Mouse (Mus musculus) forebrain, embryonic 14.5 days (tissue): ENCODE measurements at regions not wholly inside any gene's neighbourhood (a gene's known extent, or its start where the extent isn't known, plus 50 kb on each side); places are given as distances from the start of the nearest gene placed in this dataset.

ENCODE experiments used
- ATAC-seq: fragments of 200-750 bp; cut with Nextera tagmentation; 2 replicates; pipeline ENCODE4 v1.8.0; 2017; ENCODE audit warnings: mild to moderate bottlenecking, moderate library complexity
- DNase-seq: peaks from one replicate; pipeline ENCODE4 v3.0.0-alpha.2; 2015; ENCODE audit warnings: low spot score
- H3K27ac ChIP-seq: fragments of 300-500 bp; sonication (generic); 2 replicates; pipeline ENCODE4 v1.5.1; 2014; ENCODE audit warnings: low read depth, mild to moderate bottlenecking, control low read depth, low read length, moderate library complexity
- H3K27me3 ChIP-seq: fragments of 300-500 bp; sonication (generic); replicated peaks from 2 replicates; pipeline ENCODE4 v1.6.1; 2014; ENCODE audit warnings: low read length, control low read depth, mixed read lengths; ENCODE audit not compliant: control insufficient read depth, insufficient read depth
- H3K36me3 ChIP-seq: fragments of 300-500 bp; sonication (generic); 2 replicates; pipeline ENCODE4 v1.6.1; 2014; ENCODE audit warnings: low read length, control low read depth; ENCODE audit not compliant: control insufficient read depth, insufficient read depth
- H3K4me1 ChIP-seq: fragments of 300-500 bp; sonication (generic); 2 replicates; pipeline ENCODE4 v1.6.1; 2014; ENCODE audit warnings: antibody characterized with exemption, low read length, control low read depth; ENCODE audit not compliant: control insufficient read depth, insufficient read depth
- H3K4me2 ChIP-seq: fragments of 300-500 bp; sonication (generic); 2 replicates; pipeline ENCODE4 v1.6.1; 2014; ENCODE audit warnings: mild to moderate bottlenecking, control low read depth, low read length
- H3K4me3 ChIP-seq: fragments of 300-500 bp; sonication (generic); 2 replicates; pipeline ENCODE4 v1.5.1; 2014; ENCODE audit warnings: low read depth, low read length, control low read depth
- H3K9ac ChIP-seq: fragments of 300-500 bp; sonication (generic); 2 replicates; pipeline ENCODE4 v1.6.1; 2014; ENCODE audit warnings: mild to moderate bottlenecking, low read length, control low read depth, moderate library complexity
- H3K9me3 ChIP-seq: fragments of 300-500 bp; sonication (generic); replicated peaks from 2 replicates; pipeline ENCODE4 v1.6.1; 2016; ENCODE audit warnings: low read length, control low read depth, mixed read lengths; ENCODE audit not compliant: control insufficient read depth
- WGBS: fragments of 180-500 bp; shearing (Covaris S2); extraction: QIAGEN DNeasy Blood & Tissue Kit; methylation state at CpG from one replicate; pipeline ENCODE4 v1.1.7; 2014; 5-methylcytosine and 5-hydroxymethylcytosine counted together

- ATAC-seq = no peak
- Histone ChIP-seq H3K4me1 (no peaks in the 10 kb centered on the region), H3K4me2 (no peak overlapping the region), H3K4me3 (no peak overlapping the region), H3K9ac (no peak overlapping the region), H3K9me3 (no peaks in the 10 kb centered on the region), H3K27me3 (no peaks in the 10 kb centered on the region), H3K36me3 (no peaks in the 10 kb centered on the region), H3K27ac (no peak overlapping the region)
- no peak for DNase-seq
- 90% methylated on average over 7 of the region's 7 CpGs for WGBS
Observed at GRCm38 (mm10) chr16:24277857-24278256, 115.5 kb upstream of the Lpp start.

GRCm38 (mm10) chr16:24262701-24263100 lies 130.6 kb upstream of the Lpp start:
- H3K9me3 ChIP-seq = no peaks in the 10 kb centered on the region
- H3K9ac ChIP-seq = no peak overlapping the region
- no peaks in the 10 kb centered on the region for H3K27me3 ChIP-seq
- DNase-seq (no peak), ATAC-seq (no peak)
- 93% methylated on average over 6 of the region's 6 CpGs for WGBS
- H3K36me3 ChIP-seq = no peaks in the 10 kb centered on the region
- H3K27ac ChIP-seq = no peak overlapping the region
- no peak overlapping the region for H3K4me3 ChIP-seq
- H3K4me2 ChIP-seq = no peak overlapping the region
- no peaks in the 10 kb centered on the region for H3K4me1 ChIP-seq

- ATAC-seq (no peak), DNase-seq (no peak)
- no peaks in the 10 kb centered on the region for H3K4me1 ChIP-seq
- no peak overlapping the region for H3K9ac ChIP-seq
- no peak overlapping the region for H3K4me2 ChIP-seq
- H3K27ac ChIP-seq = no peak overlapping the region
- no peak overlapping the region for H3K4me3 ChIP-seq
- 94% methylated on average over 3 of the region's 3 CpGs for WGBS
- no peaks in the 10 kb centered on the region for H3K9me3 ChIP-seq
- H3K27me3 ChIP-seq = no peaks in the 10 kb centered on the region
- H3K36me3 ChIP-seq = no peaks in the 10 kb centered on the region
Observed at GRCm38 (mm10) chr16:24259711-24260230, 133.5 kb upstream of the Lpp start.

- Histone ChIP-seq H3K9me3 (no peaks in the 10 kb centered on the region), H3K36me3 (no peaks in the 10 kb centered on the region), H3K27ac (no peak overlapping the region), H3K4me1 (no peaks in the 10 kb centered on the region), H3K4me3 (no peak overlapping the region), H3K4me2 (no peak overlapping the region), H3K9ac (no peak overlapping the region), H3K27me3 (no peaks in the 10 kb centered on the region)
- DNase-seq (no peak), ATAC-seq (no peak)
- WGBS = 76% methylated on average over 1 of the region's 1 CpGs
Observed at GRCm38 (mm10) chr16:24258991-24259390, 134.3 kb upstream of the Lpp start.

GRCm38 (mm10) chr16:24255037-24255436 lies 138.3 kb upstream of the Lpp start:
- peak; percentile 36 for DNase-seq
- no peaks in the 10 kb centered on the region for H3K4me1 ChIP-seq
- no peak overlapping the region for H3K27ac ChIP-seq
- no peaks in the 10 kb centered on the region for H3K9me3 ChIP-seq
- H3K4me2 ChIP-seq = no peak overlapping the region
- H3K36me3 ChIP-seq = no peaks in the 10 kb centered on the region
- no peak overlapping the region for H3K9ac ChIP-seq
- 39% methylated on average over 10 of the region's 10 CpGs for WGBS
- no peaks in the 10 kb centered on the region for H3K27me3 ChIP-seq
- ATAC-seq = 0 out of 2 replicates have a peak, but pooled peaks have one; percentile 40
- no peak overlapping the region for H3K4me3 ChIP-seq

- no peaks in the 10 kb centered on the region for H3K27me3 ChIP-seq
- H3K36me3 ChIP-seq = no peaks in the 10 kb centered on the region
- ATAC-seq = no peak
- no peak overlapping the region for H3K4me3 ChIP-seq
- H3K9me3 ChIP-seq = no peaks in the 10 kb centered on the region
- H3K9ac ChIP-seq = no peak overlapping the region
- H3K4me2 ChIP-seq = no peak overlapping the region
- H3K27ac ChIP-seq = no peak overlapping the region
- no peaks in the 10 kb centered on the region for H3K4me1 ChIP-seq
- no peak for DNase-seq
Observed at GRCm38 (mm10) chr16:24254590-24254989, 138.7 kb upstream of the Lpp start.

GRCm38 (mm10) chr16:24254143-24254542 lies 139.2 kb upstream of the Lpp start:
- Histone ChIP-seq H3K4me1 (no peaks in the 10 kb centered on the region), H3K27me3 (no peaks in the 10 kb centered on the region), H3K4me2 (no peak overlapping the region), H3K4me3 (no peak overlapping the region), H3K9me3 (no peaks in the 10 kb centered on the region), H3K9ac (no peak overlapping the region), H3K36me3 (no peaks in the 10 kb centered on the region), H3K27ac (no peak overlapping the region)
- no peak for ATAC-seq
- DNase-seq = no peak
- WGBS = 85% methylated on average over 4 of the region's 4 CpGs

GRCm38 (mm10) chr16:24247291-24247690 lies 146.0 kb upstream of the Lpp start:
- H3K4me3 ChIP-seq = no peak overlapping the region
- H3K36me3 ChIP-seq = no peaks in the 10 kb centered on the region
- no peaks in the 10 kb centered on the region for H3K4me1 ChIP-seq
- no peak overlapping the region for H3K27ac ChIP-seq
- no peak for DNase-seq
- H3K27me3 ChIP-seq = no peaks in the 10 kb centered on the region
- no peak overlapping the region for H3K9ac ChIP-seq
- no peak for ATAC-seq
- H3K9me3 ChIP-seq = no peaks in the 10 kb centered on the region
- whole genome bisulfite sequencing = 85% methylated on average over 5 of the region's 5 CpGs
- H3K4me2 ChIP-seq = no peak overlapping the region

GRCm38 (mm10) chr16:24238075-24238555 lies 155.2 kb upstream of the Lpp start:
- Histone ChIP-seq H3K4me1 (no peaks in the 10 kb centered on the region), H3K9ac (no peak overlapping the region), H3K27me3 (no peaks in the 10 kb centered on the region), H3K9me3 (no peaks in the 10 kb centered on the region), H3K4me2 (no peak overlapping the region), H3K4me3 (no peak overlapping the region), H3K36me3 (no peaks in the 10 kb centered on the region), H3K27ac (no peak overlapping the region)
- ATAC-seq (no peak), DNase-seq (no peak)
- WGBS = 87% methylated on average over 3 of the region's 3 CpGs
